21 mouse cellular contexts compared by ENCODE assay signal in the genomic region with DNA sequence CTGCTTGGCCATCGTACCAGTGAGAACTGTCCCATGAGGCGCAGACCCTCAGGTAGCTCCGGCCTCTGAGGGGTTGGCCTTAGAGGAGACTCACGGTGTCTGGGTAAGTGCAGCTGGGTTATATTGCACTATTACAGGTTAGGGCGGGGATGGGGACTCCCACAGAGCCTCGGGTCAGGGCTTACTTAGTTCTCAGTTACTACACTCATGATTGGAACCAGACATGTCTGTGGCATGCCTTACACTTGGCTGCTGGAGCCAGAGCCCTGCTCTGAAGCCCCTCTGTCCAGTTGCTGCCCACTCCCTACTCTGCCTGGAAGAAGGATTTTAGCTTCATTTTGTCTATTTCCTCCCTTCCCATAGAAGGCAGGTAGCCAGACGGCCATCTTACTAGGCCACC. TPM values are rescaled to one million over a fixed set of nuclear protein-coding genes. Genes with fewer than 3 reads are reported as not detected.
DNase-seq lines count a peak whose midpoint lies in the region; ATAC-seq and TF ChIP-seq lines count a peak whose summit lies in the region.
"Had no signal": no experiment of that assay in that cellular context is flagged by ENCODE, and none has a peak within 500 bp of the region (broad histone marks: within the 10 kb centered on the region; RNA-seq: fewer than 3 reads in every experiment).

No protein-coding gene starts in this region.

- H3K9me3 ChIP-seq in midbrain, embryonic 13.5 days: no peaks in the 10 kb centered on the region
- no peaks in the 10 kb centered on the region for H3K9me3 ChIP-seq in midbrain, embryonic 15.5 days
- no peaks in the 10 kb centered on the region for H3K9me3 ChIP-seq in intestine, postnatal 0 days (ENCODE audit: control insufficient read depth)

- no peak for ATAC-seq in midbrain, embryonic 13.5 days
- no peak for ATAC-seq in midbrain, embryonic 15.5 days (replicated peaks)
- ATAC-seq in intestine, postnatal 0 days: no peak
- ATAC-seq: forebrain, postnatal 0 days had no signal

- no peak for TF ChIP-seq CTCF in gastrocnemius, adult 2 months (IDR thresholded peaks at IDR 0.05)
- TF ChIP-seq CTCF in intestine, postnatal 0 days (IDR thresholded peaks at IDR 0.05; ENCODE audit: low read depth): no peak
- TF ChIP-seq CTCF in layer of hippocampus, adult 2 months (conservative IDR thresholded peaks at IDR 0.05): no peak

- no peaks in the 10 kb centered on the region for H3K36me3 ChIP-seq in midbrain, embryonic 13.5 days
- H3K36me3 ChIP-seq in midbrain, embryonic 15.5 days (replicated peaks): no peaks in the 10 kb centered on the region
- H3K36me3 ChIP-seq in intestine, postnatal 0 days (ENCODE audit: control insufficient read depth, insufficient read depth): no peaks in the 10 kb centered on the region

- no peak overlapping the region for H3K27ac ChIP-seq in gastrocnemius, adult 2 months
- 0 out of 2 replicates have a peak overlapping the region, but pooled peaks have one; percentile 30 for H3K27ac ChIP-seq in midbrain, embryonic 13.5 days
- no peak overlapping the region for H3K27ac ChIP-seq in midbrain, embryonic 15.5 days
- H3K27ac ChIP-seq in intestine, postnatal 0 days (ENCODE audit: low read depth, low read length): peak overlapping the region; percentile 79
- H3K27ac ChIP-seq in layer of hippocampus, adult 2 months: no peak overlapping the region

- intact Hi-C loops in gastrocnemius, adult 2 months (cut with DNase I): no loop called here

- no peak overlapping the region for H3K4me2 ChIP-seq in midbrain, embryonic 13.5 days (replicated peaks)
- no peak overlapping the region for H3K4me2 ChIP-seq in midbrain, embryonic 15.5 days
- H3K4me2 ChIP-seq in intestine, postnatal 0 days (replicated peaks; ENCODE audit: low read depth): peak overlapping the region; percentile 43
- H3K4me2 ChIP-seq: liver, embryonic 11.5 days had no signal

- H3K27me3 ChIP-seq in midbrain, embryonic 13.5 days: no peaks in the 10 kb centered on the region
- no peaks in the 10 kb centered on the region for H3K27me3 ChIP-seq in midbrain, embryonic 15.5 days (replicated peaks)
- H3K27me3 ChIP-seq in intestine, postnatal 0 days (replicated peaks; ENCODE audit: control insufficient read depth, insufficient read depth, low read length): no peaks in the 10 kb centered on the region

- DNase-seq in gastrocnemius, adult 2 months: peak; percentile 11
- no peak for DNase-seq in gastrocnemius, adult 8-10 months (ENCODE audit: low spot score in 2 of 2)
- no peak for DNase-seq in frontal cortex, adult 2 months (ENCODE audit: extremely low spot score in 1 of 2, low spot score in 1 of 2)
- no peak for DNase-seq in layer of hippocampus, adult 2 months (ENCODE audit: low spot score in 2 of 2)
- DNase-seq: adrenal gland, postnatal 10 days; B cell, adult 2 months; cerebellum, adult 9-11 months; forebrain, postnatal 0 days; gastrocnemius, postnatal 10 days; heart, adult 11 months; heart, postnatal 36 days; kidney, adult 9 months; layer of hippocampus, postnatal 36 days; lung, adult 18-20 months; lung, postnatal 14 days; right cerebral cortex, postnatal 25 days; thymus, adult 2 months had no signal

- peaks cover 97% of the 10 kb centered on the region for H3K4me1 ChIP-seq in midbrain, embryonic 13.5 days (replicated peaks)
- H3K4me1 ChIP-seq in midbrain, embryonic 15.5 days: peaks cover 66% of the 10 kb centered on the region
- peaks cover 20% of the 10 kb centered on the region; the same call in 1 of the 2 replicates for H3K4me1 ChIP-seq in intestine, postnatal 0 days (replicated peaks; ENCODE audit: control insufficient read depth, insufficient read depth, low read length)

- WGBS in midbrain, embryonic 13.5 days: 84% methylated on average over 7 of the region's 7 CpGs
- WGBS in midbrain, embryonic 15.5 days: 83% methylated on average over 7 of the region's 7 CpGs
- 43% methylated on average over 7 of the region's 7 CpGs for WGBS in intestine, postnatal 0 days

- no peak overlapping the region for H3K9ac ChIP-seq in midbrain, embryonic 13.5 days (replicated peaks)
- H3K9ac ChIP-seq in midbrain, embryonic 15.5 days: no peak overlapping the region
- 0 out of 2 replicates have a peak overlapping the region, but pooled peaks have one; percentile 22 for H3K9ac ChIP-seq in intestine, postnatal 0 days (ENCODE audit: low read depth, low read length)
- H3K9ac ChIP-seq: forebrain, postnatal 0 days had no signal

- no peak overlapping the region for H3K4me3 ChIP-seq in gastrocnemius, adult 2 months
- no peak overlapping the region for H3K4me3 ChIP-seq in midbrain, embryonic 13.5 days (replicated peaks)
- H3K4me3 ChIP-seq in midbrain, embryonic 15.5 days: no peak overlapping the region
- no peak overlapping the region for H3K4me3 ChIP-seq in intestine, postnatal 0 days (ENCODE audit: low read depth, low read length)
- H3K4me3 ChIP-seq in layer of hippocampus, adult 2 months: no peak overlapping the region

RNA-seq across cellular contexts. Expression of gene Plekha6, which starts 49.1 kb away (rescaled TPM):
- 10 to 100 TPM in 1 of 2 experiments, 1 to 10 TPM in 1; 7.4 to 12.5 TPM for total RNA-seq in gastrocnemius, adult 2 months (2021)
- total RNA-seq in gastrocnemius, adult 8-10 months (2022): 10 to 100 TPM in 3 of 4 experiments, 1 to 10 TPM in 1; 6.6 to 15.1 (median 11.8) TPM
- 25.4 and 28.5 TPM in 2 replicates for polyA plus RNA-seq in midbrain, embryonic 13.5 days (2015; fragmentation: Nextera tagmentation; extraction: Ambion mirVana)
- polyA plus RNA-seq in midbrain, embryonic 15.5 days (2015; fragmentation: Nextera tagmentation; extraction: Ambion mirVana): 21.4 and 23.4 TPM in 2 replicates
- 7.5 and 8.0 TPM in 2 replicates for polyA plus RNA-seq in intestine, postnatal 0 days (2015; fragmentation: Nextera tagmentation; extraction: Ambion mirVana)
- polyA plus RNA-seq in frontal cortex, adult 2 months (2012; rRNA removed): 51.7 and 53.6 TPM in 2 replicates
- 10 to 100 TPM; 47.6 to 55.0 TPM for total RNA-seq in layer of hippocampus, adult 2 months (2021)

Comparison
In these comparisons a context has a peak if more than half of its experiments do, and no peak if none do; other contexts are left out.
1. H3K27ac ChIP-seq: peak in midbrain, embryonic 13.5 days (single experiment) and intestine, postnatal 0 days (single experiment); none in gastrocnemius, adult 2 months (single experiment), midbrain, embryonic 15.5 days (single experiment) and layer of hippocampus, adult 2 months (single experiment).